Comparison of ENCODE assay signal across 12 mouse cellular contexts in the genomic region with DNA sequence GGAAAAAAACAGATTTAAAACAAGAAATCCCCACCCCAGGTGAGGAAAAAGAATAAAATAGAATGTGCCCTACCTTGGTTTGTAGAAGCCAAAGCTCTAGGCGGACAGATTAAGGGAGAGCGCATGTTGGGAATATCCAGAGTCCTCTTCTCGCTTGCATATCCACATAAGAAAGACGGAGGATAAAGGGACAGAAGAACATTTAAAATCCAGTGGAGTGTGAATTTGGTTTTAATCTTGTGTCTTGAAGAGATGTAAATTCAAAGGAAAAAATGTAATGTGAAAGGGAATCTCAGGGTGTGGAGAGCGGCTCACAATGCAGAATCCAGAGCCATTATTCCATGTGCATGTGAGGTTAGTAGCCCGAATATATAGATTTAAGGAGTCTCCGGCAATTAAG. TPM values are rescaled to one million over a fixed set of nuclear protein-coding genes. Genes with fewer than 3 reads are reported as not detected.
DNase-seq lines count a peak whose midpoint lies in the region; ATAC-seq and TF ChIP-seq lines count a peak whose summit lies in the region.
"Had no signal": no experiment of that assay in that cellular context is flagged by ENCODE, and none has a peak within 500 bp of the region (broad histone marks: within the 10 kb centered on the region; RNA-seq: fewer than 3 reads in every experiment).

No protein-coding gene starts in this region.

- peak overlapping the region; percentile 67 for H3K4me2 ChIP-seq in neural tube, embryonic 11.5 days (ENCODE audit: low read depth)
- peak overlapping the region; percentile 94 for H3K4me2 ChIP-seq in limb, embryonic 14.5 days (replicated peaks; ENCODE audit: low read depth, low read length, severe bottlenecking)

- H3K4me3 ChIP-seq in neural tube, embryonic 11.5 days (ENCODE audit: low read depth, low read length), result peak overlapping the region; percentile 43
- H3K4me3 ChIP-seq in limb, embryonic 14.5 days (replicated peaks; ENCODE audit: low read length), result peak overlapping the region; percentile 47

- no peak for ATAC-seq in neural tube, embryonic 11.5 days (ENCODE audit: insufficient read depth, low FRiP score, low TSS enrichment)
- no peak for ATAC-seq in limb, embryonic 14.5 days (ENCODE audit: low FRiP score, low read depth)
- ATAC-seq in megakaryocyte progenitor cell, adult 5-6 weeks (replicated peaks; ENCODE audit: poor library complexity), result no peak

- no peaks in the 10 kb centered on the region for H3K4me1 ChIP-seq in neural tube, embryonic 11.5 days (ENCODE audit: control insufficient read depth, insufficient read depth, low read length)
- H3K4me1 ChIP-seq in limb, embryonic 14.5 days (ENCODE audit: control insufficient read depth, insufficient read depth, low read length), result peaks cover 8% of the 10 kb centered on the region

- 18% methylated on average over 7 of the region's 7 CpGs for WGBS in neural tube, embryonic 11.5 days
- 23% methylated on average over 7 of the region's 7 CpGs for WGBS in limb, embryonic 14.5 days

- peak; percentile 18 for DNase-seq in embryo, embryonic 9.5 days (ENCODE audit: extremely low spot score)
- no peak for DNase-seq in embryo, embryonic 10 days (ENCODE audit: low spot score)
- no peak for DNase-seq in neural tube, embryonic 11.5 days (ENCODE audit: low spot score)
- DNase-seq in neural tube, embryonic 10.5 days (ENCODE audit: extremely low spot score, low spot score), result no peak
- no peak for DNase-seq in limb, embryonic 14.5 days (ENCODE audit: low spot score)
- DNase-seq in retina, embryonic 14.5 days (ENCODE audit: low spot score), result peak; percentile 15
- no peak for DNase-seq in layer of hippocampus, adult 8-10 months (ENCODE audit: low spot score in 2 of 2)
- DNase-seq: adrenal gland, postnatal 14 days; cerebellum, adult 8-10 months; kidney, postnatal 14 days had no signal

- H3K9ac ChIP-seq in neural tube, embryonic 11.5 days (ENCODE audit: low read length), result no peak overlapping the region
- H3K9ac ChIP-seq in limb, embryonic 14.5 days (ENCODE audit: low read depth, low read length, severe bottlenecking), result no peak overlapping the region

- H3K27me3 ChIP-seq in neural tube, embryonic 11.5 days (ENCODE audit: control insufficient read depth, insufficient read depth, low read length), result peaks cover 22% of the 10 kb centered on the region
- peaks cover 26% of the 10 kb centered on the region for H3K27me3 ChIP-seq in limb, embryonic 14.5 days (ENCODE audit: control insufficient read depth, insufficient read depth, low read length)

- H3K9me3 ChIP-seq in neural tube, embryonic 11.5 days (ENCODE audit: control insufficient read depth, low read length), result no peaks in the 10 kb centered on the region
- H3K9me3 ChIP-seq in limb, embryonic 14.5 days (ENCODE audit: control insufficient read depth, low read length), result no peaks in the 10 kb centered on the region

- H3K36me3 ChIP-seq in neural tube, embryonic 11.5 days (ENCODE audit: control insufficient read depth, insufficient read depth, low read length), result no peaks in the 10 kb centered on the region
- no peaks in the 10 kb centered on the region for H3K36me3 ChIP-seq in limb, embryonic 14.5 days (ENCODE audit: control insufficient read depth, insufficient read depth, low read length)

- TF ChIP-seq POLR2A in limb, embryonic 14.5 days (IDR thresholded peaks at IDR 0.05; ENCODE audit: borderline replicate concordance, extremely low read depth, insufficient read depth, insufficient read length), result no peak

- H3K27ac ChIP-seq in neural tube, embryonic 11.5 days (ENCODE audit: low read depth, low read length), result no peak overlapping the region
- no peak overlapping the region for H3K27ac ChIP-seq in limb, embryonic 14.5 days (replicated peaks; ENCODE audit: low read depth, low read length)

RNA-seq across cellular contexts. Expression of a gene that starts 2.0 kb away (rescaled TPM):
- polyA plus RNA-seq in neural tube, embryonic 11.5 days (2014; fragmentation: Nextera tagmentation; extraction: Ambion mirVana), result 0.70 and 2.1 TPM in 2 replicates
- polyA plus RNA-seq in limb, embryonic 14.5 days (2012; rRNA removed), result 0.39 and 0.50 TPM in 2 replicates
- 3.7 and 4.8 TPM in 2 replicates for polyA plus RNA-seq in limb, embryonic 14.5 days (2014; fragmentation: Nextera tagmentation; extraction: Ambion mirVana)
- 100 to 1,000 TPM; 262 to 321 (median 293) TPM for total RNA-seq in layer of hippocampus, adult 8-10 months (2022)
- total RNA-seq in megakaryocyte progenitor cell, adult 5-6 weeks (2015), result not detected in 2 replicates
- not detected in 2 replicates for total RNA-seq in megakaryocyte progenitor cell, adult 5-6 weeks (2017)
- total RNA-seq: MEL had no signal

Comparison
In these comparisons a context has a peak if more than half of its experiments do, and no peak if none do; other contexts are left out.
1. DNase-seq: peak in embryo, embryonic 9.5 days (single experiment) and retina, embryonic 14.5 days (single experiment); none in embryo, embryonic 10 days (single experiment), neural tube, embryonic 11.5 days (single experiment), neural tube, embryonic 10.5 days (single experiment), limb, embryonic 14.5 days (single experiment) and layer of hippocampus, adult 8-10 months (0 of 2).
2. RNA of a gene that starts 2.0 kb away (total RNA-seq): 262 to 321 TPM in layer of hippocampus, adult 8-10 months; not detected in megakaryocyte progenitor cell, adult 5-6 weeks; every median in the first group is over 100 times any median in the second.